17 mouse cellular contexts compared by ENCODE assay signal in the genomic region with DNA sequence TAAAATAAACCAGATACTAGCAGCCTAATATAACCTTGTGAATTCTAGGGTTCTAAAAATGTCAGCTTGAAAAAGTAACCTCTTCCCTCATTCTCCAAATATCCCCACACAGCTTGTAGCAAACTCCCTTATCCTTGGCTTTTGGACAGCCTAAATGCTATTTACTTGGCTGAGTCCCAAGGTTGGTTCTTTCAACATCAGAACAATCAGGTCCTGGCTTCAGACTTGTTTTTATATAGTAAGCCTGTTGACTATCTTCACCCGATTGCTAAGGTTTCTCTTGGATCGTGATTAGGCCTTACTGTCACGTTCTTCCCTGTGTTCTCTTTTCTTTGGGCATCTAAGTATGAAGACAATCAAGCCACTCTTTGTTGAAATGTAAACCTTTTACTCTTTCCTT.
DNase-seq lines count a peak whose midpoint lies in the region; ATAC-seq lines count a peak whose summit lies in the region.
"Had no signal": no experiment of that assay in that cellular context is flagged by ENCODE, and none has a peak within 500 bp of the region (broad histone marks: within the 10 kb centered on the region; RNA-seq: fewer than 3 reads in every experiment).

No protein-coding gene starts in this region.

- no peaks in the 10 kb centered on the region for H3K9me3 ChIP-seq in kidney, embryonic 15.5 days (replicated peaks)
- H3K9me3 ChIP-seq: embryonic facial prominence, embryonic 13.5 days; forebrain, embryonic 13.5 days; midbrain, embryonic 12.5 days; neural tube, embryonic 15.5 days had no signal

- H3K4me2 ChIP-seq in kidney, embryonic 15.5 days: no peak overlapping the region
- H3K4me2 ChIP-seq: embryonic facial prominence, embryonic 13.5 days; forebrain, embryonic 13.5 days; hindbrain, embryonic 14.5 days; midbrain, embryonic 12.5 days; neural tube, embryonic 15.5 days had no signal

- no peaks in the 10 kb centered on the region for H3K36me3 ChIP-seq in kidney, embryonic 15.5 days
- H3K36me3 ChIP-seq: embryonic facial prominence, embryonic 13.5 days; midbrain, embryonic 12.5 days; neural tube, embryonic 15.5 days had no signal

- 68% methylated on average over 3 of the region's 3 CpGs for WGBS in kidney, embryonic 15.5 days

- DNase-seq in kidney, postnatal 10 days: no peak
- DNase-seq in ovary, adult 18-20 months (ENCODE audit: low spot score): peak; percentile 8
- DNase-seq in ovary, postnatal 10 days (ENCODE audit: low spot score): no peak
- peak; percentile 4 for DNase-seq in brain, adult 2 months (ENCODE audit: low read depth, low spot score)
- peak; percentile 9 for DNase-seq in testis, postnatal 14 days (ENCODE audit: low spot score)
- DNase-seq: cerebellum, adult 11-12 months; cerebellum, postnatal 36 days; heart, adult 2 months; thymus, adult 18-20 months had no signal

- no peak overlapping the region for H3K9ac ChIP-seq in kidney, embryonic 15.5 days
- H3K9ac ChIP-seq: embryonic facial prominence, embryonic 13.5 days; forebrain, embryonic 13.5 days; hindbrain, embryonic 14.5 days; midbrain, embryonic 12.5 days; neural tube, embryonic 15.5 days had no signal

- no peaks in the 10 kb centered on the region for H3K27me3 ChIP-seq in kidney, embryonic 15.5 days
- H3K27me3 ChIP-seq: embryonic facial prominence, embryonic 13.5 days; forebrain, embryonic 13.5 days; midbrain, embryonic 12.5 days; neural tube, embryonic 15.5 days had no signal

- no peak overlapping the region for H3K4me3 ChIP-seq in kidney, embryonic 15.5 days (replicated peaks)
- H3K4me3 ChIP-seq: embryonic facial prominence, embryonic 13.5 days; forebrain, embryonic 13.5 days; heart, adult 2 months; midbrain, embryonic 12.5 days; neural tube, embryonic 15.5 days had no signal

- peak overlapping the region; percentile 32; the same call in 1 of the 2 replicates for H3K27ac ChIP-seq in kidney, embryonic 15.5 days
- H3K27ac ChIP-seq: embryonic facial prominence, embryonic 13.5 days; forebrain, embryonic 13.5 days; heart, adult 2 months; hindbrain, embryonic 14.5 days; macrophage; midbrain, embryonic 12.5 days; neural tube, embryonic 15.5 days had no signal

- ATAC-seq in kidney, embryonic 15.5 days (replicated peaks; ENCODE audit: low FRiP score): no peak
- no peak for ATAC-seq in granulocyte monocyte progenitor cell, adult 5-6 weeks (replicated peaks; ENCODE audit: poor library complexity, severe bottlenecking)
- ATAC-seq: forebrain, embryonic 13.5 days had no signal

- no peaks in the 10 kb centered on the region for H3K4me1 ChIP-seq in kidney, embryonic 15.5 days
- H3K4me1 ChIP-seq: embryonic facial prominence, embryonic 13.5 days; forebrain, embryonic 13.5 days; midbrain, embryonic 12.5 days; neural tube, embryonic 15.5 days had no signal

Comparison
In these comparisons a context has a peak if more than half of its experiments do, and no peak if none do; other contexts are left out.
1. DNase-seq: peak in ovary, adult 18-20 months (single experiment), brain, adult 2 months (single experiment) and testis, postnatal 14 days (single experiment); none in kidney, postnatal 10 days (single experiment) and ovary, postnatal 10 days (single experiment).